Mouse (Mus musculus) 3134 (cell line): ENCODE measurements at regions not wholly inside any gene's neighbourhood (a gene's known extent, or its start where the extent isn't known, plus 50 kb on each side); places are given as distances from the start of the nearest gene placed in this dataset.

Experiments
- DNase-seq: peaks from one replicate; pipeline ENCODE4 v3.0.0-alpha.2; 2011; ENCODE audit warnings: low spot score; ENCODE audit not compliant: insufficient read length; ENCODE audit errors: extremely low read depth

DNA sequence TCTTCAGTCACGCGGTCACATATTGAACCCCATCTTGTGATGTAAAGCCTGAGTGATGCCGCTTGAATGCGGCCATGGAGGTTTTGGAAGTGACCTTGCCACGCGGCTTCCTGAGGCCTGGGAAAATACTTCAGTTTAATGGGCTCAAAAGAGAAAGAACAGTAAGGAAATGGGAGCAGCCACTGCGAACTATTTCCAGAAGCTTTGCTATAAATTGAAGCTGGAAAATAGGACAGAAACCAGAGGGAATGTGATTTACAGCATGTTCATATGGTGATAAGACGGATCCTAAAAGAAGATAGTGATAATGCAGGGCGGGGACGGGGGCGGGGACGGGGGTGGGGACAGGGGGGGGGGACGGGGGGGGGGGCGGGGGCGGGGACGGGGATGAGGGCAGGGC is 52.7 kb upstream of the Trpc4 start:
- no peak for DNase-seq

DNA sequence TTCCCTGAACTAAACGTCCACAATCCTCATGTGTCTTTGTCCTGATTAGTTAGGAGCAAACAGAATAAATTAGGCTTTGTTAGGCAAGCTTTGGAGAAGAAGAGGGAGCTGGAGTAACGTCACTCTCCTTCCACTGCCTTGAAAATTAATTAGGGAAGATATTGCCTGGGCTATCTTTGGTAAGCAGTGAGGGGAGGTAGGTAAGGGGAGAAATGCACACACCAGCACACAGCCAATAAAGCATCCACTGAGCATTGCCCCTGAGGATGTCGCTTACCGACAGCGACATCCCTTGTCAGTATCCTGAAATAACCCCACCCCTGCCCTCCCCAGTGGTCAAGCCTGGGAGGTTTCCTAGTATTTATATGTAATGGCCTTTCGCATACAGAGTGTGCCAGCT is 72.2 kb upstream of the Trpc4 start:
- DNase-seq = no peak

DNA sequence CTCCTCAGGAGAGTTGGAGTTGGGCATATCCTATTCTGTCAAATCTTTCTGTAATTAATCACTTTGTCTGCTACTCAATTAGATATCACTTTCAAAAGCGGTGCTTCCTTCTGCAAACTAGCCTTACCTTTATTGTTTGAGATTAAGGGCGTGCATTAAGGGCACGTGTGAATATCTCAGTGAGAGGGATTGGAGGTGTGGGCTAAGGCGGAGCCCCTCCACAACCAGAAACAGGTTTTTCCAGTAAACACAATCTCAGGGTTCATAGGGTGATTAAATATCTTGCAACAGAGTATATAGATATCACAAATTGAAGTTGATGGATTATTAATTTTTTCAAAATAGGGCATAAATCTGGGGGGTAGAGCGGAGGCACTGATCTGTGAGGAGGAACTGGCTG is 79.4 kb upstream of the Trpc4 start:
- no peak for DNase-seq

DNA sequence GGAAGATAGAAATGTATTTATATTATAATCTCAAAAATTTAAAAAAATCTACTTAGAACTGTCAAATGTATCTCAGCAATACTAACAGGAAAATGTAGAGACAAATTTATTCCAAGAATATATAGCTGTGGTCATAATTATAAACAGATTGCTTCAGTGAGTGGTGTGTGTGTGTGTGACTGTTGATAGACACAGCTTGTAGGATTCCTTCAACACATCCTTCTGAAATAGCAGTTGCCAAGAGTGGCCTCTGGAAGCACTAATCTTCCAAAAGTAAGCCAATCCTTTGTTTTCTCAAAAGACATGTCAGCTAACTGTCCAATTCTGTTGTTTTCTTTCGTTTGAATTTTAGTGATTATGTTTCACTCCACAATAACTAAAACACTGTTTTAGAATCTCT is 95.2 kb upstream of the Trpc4 start:
- DNase-seq = no peak

DNA sequence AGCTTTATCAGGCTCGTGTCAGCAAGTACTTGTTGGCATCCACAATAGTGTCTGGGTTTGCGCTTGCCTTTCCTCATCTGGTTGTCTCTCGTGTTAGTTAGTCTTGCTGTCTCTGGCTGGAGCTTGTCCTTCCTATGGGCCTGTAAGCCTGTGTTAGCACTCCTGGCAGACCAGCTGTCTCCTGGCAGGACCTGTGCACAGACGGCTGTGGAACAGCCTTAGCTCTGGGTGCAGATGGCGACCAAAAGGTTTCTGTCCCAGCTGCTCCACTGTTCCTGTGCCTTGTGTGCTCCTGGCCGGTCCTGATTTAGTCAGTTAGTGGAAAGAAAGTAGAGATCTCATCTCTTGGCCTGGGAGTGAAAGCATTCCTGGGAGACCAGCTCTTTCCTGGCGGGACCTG is 101.5 kb upstream of the Trpc4 start:
- DNase-seq = no peak

DNA sequence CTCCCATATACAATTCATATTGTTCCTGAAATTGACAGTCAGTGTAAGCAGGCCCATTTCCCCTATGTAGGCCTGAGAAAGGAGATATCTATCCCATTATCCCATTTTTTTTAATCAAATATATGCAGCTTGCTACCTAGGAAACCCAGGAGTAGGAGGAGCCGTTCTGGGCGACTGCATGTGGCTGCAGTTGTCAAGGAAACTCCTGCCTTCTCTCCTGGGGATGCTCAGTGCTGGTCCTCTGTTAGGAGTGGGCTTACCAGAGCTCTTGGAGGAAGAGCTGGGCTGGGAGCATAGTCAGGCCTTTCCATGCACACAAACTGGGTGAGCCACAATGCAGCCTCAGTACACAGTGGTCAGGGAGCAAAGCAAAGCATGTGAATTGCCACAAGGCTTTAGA is 106.5 kb upstream of the Trpc4 start:
- no peak for DNase-seq

DNA sequence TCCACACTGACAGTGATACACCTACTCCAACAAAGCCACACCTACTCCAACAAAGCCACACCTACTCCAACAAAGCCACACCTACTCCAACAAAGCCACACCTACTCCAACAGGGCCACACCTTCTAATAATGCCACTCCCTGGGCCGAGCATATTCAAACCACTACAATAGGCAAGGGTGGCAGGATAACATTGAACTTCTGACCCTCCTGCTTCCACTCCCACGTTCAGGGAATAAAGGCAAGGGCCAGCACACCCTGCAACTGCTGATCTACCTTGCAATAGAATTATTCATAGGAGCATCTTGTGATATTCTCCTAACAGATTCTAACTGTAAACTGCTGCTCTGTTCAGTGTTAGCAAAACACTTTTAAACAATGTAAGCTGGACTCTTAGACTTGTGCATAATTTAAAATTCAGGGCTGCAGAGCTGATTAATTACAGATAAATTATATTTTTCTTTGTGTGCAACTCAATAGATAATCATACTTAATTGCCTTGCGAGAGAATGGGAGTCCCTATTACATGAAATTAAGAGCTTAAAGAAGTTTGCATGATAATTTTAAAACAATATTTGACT is 107.7 kb upstream of the Trpc4 start:
- no peak for DNase-seq

DNA sequence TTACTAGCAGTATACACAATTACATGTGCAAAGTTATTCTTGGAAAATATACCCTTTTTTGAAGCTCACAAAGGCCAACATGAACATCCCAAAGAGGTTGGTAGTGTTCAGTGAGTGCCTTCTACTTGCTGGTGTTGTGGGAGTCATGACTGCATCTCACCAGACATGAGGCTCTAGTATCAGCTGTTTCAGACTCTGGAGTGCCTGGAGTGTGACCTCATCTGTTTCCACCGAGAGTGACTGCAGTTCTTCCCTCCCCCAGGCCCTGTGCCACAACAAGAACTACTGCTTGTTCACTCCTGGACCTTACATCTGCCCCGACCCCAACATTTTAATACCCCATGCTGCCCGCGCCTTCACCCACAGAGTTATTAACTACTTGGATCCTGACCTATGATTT is 128.5 kb upstream of the Trpc4 start:
- DNase-seq = no peak

DNA sequence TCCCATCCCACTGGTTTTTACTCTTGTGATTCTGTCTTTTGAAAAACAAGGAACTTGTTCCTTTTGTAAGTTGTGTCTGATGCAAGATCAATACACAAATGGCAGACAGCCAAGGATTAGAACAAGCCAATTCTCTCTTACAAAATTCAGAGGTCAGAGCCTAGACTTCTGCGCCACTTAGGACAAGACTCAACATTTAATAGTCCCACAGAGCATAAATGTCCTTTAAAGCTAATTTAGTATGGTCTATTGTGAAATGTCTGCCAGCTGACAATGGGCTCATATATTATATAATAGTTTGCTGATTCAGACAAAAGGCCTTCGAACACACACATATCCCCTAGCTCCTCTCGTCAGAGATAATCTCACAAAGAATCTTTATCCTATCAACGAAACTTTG is 135.6 kb upstream of the Trpc4 start:
- DNase-seq = no peak

DNA sequence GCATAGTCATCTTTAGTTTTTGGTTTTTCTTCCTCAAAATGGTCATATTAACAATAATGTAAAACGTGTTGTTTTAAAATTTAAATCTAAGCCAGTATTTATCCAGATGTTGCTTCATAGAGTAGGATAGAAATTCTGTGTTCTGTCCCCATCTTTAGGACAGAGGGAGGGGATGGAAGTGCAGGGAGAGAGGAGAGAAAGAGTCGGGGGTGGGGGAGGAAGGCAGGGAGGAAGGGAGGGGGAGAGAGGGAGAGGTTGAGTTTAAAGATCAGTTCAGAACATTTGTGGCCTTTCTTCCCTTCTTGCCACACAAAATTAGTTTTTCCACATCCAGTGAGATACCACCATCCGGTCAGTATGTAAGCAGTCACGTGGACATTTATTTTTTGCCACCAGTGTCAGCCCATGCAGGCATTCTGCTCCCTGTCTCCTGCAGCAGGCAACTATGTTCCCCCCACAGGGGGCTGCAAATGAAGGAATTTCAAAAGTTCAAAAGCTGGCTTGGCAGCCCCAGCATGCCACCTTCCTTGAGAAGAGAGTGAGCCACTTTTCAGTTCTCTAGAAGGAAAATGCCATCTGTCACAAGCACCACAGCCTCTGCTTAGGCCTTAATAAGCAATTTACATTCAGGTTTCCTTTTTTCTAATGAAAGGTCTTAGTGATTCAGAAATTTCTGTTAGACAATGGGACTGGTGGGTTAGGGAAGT is 137.7 kb upstream of the Trpc4 start:
- no peak for DNase-seq

DNA sequence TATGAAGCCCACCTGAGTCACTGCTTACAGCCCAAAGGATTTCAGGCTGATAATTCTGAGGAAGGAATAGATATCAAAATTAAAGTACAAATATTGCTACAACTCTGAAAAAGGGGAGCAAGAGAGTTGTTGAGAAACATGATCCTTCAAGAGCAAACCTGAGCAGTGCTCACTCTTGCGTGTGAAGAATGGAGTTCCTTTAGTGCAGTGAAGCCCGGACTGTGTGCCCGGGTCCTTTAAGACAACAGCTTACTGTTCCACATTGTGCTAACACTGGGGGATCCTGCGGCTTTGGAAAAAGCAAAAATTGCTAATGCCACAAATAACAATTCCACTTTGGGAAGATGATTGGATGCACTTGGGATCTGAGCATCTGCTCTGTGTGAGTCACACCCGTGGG is 139.0 kb upstream of the Trpc4 start:
- no peak for DNase-seq

DNA sequence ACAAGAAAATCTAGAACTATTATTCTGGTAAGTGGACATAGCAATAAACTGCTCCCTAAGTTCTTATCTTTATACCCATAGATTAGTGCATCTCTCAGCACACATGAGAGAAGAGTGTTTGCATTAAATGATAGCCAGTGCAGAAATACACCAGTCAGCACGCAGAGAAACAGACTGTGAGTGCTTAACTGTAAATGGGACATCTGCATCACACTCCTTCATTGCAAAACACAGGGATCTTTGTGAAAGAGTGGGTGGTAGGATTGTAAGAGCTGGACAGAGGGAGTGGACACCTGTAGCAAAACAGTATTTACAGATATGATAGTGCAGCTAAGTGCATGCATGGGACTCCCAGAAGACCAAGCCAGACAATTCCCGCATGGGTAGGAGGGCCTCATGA is 144.8 kb upstream of the Trpc4 start:
- DNase-seq = no peak

DNA sequence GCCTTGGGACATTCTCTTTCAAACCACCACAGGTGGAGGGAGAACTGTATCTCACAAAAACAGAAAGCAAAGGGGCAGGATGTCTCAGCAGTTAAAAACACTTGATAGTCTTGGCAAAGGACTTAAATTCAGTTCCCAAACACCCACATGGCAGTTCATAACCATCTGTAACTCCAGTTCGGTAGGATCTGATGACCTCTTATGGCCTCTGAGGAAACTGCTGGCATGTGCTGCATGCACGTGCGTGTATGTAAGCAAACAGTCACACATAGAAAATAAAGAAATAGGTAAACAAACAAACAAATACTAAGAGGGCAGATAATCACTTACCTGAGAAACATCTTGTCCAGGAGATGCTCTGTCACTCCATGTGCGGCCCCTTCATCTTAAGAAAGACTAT is 129.4 kb upstream of the Ufm1 start:
- DNase-seq = no peak

DNA sequence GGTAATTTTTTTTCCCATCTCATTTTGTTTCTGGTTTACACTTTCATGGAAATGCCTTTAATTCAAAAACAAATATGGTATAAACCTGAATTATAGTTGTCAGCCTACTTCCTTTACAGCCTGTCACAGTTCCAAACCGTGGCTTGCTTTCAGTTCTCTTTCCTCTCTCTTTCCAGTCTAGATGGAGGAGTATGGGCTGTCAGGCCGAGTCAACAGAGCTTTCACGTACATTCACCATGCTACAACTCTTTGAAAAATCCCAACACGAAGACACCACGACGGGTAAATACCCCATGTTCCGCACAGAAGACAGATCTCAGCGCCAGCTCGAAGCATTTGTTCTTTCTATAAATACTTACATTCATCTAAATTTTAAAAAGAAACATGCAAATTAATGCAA is 125.2 kb upstream of the Ufm1 start:
- DNase-seq = no peak

DNA sequence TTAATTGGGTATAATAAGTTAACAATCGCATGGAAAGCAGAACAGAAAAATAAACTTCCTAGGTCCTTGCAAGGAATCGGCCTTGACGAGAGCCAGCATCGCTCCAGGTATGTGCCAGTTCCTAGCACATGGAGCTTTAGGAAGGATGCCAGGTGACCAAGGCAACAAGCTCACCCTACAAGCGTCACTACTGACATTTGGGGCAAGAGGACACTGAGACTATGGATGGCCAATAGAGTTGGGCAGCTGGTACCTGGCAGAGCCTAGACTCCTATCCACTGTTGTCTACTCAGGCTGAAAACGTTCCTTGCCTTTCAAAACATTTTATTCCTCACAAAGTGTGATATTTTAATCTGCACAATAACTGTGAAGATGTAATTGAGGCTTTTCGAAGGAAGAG is 124.6 kb upstream of the Ufm1 start:
- no peak for DNase-seq

DNA sequence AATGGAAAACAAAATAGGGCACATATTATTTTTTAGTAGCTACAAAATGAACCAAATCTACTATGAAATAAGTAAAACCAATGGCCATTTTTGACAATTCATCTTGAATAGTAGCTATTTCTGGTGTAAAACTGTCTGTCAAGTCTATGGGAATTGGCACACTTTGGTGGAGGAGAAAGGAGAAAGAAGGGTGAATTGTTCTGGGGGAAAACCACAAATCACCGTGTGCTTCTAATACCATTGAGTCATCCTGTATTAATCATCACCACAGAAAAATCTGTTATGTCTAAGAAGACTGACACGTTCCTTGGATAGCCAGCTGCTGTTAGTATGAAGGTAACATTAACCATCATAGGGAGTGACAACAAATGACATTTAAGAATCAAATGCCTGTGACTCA is 123.7 kb upstream of the Ufm1 start:
- peak; percentile 21 for DNase-seq

DNA sequence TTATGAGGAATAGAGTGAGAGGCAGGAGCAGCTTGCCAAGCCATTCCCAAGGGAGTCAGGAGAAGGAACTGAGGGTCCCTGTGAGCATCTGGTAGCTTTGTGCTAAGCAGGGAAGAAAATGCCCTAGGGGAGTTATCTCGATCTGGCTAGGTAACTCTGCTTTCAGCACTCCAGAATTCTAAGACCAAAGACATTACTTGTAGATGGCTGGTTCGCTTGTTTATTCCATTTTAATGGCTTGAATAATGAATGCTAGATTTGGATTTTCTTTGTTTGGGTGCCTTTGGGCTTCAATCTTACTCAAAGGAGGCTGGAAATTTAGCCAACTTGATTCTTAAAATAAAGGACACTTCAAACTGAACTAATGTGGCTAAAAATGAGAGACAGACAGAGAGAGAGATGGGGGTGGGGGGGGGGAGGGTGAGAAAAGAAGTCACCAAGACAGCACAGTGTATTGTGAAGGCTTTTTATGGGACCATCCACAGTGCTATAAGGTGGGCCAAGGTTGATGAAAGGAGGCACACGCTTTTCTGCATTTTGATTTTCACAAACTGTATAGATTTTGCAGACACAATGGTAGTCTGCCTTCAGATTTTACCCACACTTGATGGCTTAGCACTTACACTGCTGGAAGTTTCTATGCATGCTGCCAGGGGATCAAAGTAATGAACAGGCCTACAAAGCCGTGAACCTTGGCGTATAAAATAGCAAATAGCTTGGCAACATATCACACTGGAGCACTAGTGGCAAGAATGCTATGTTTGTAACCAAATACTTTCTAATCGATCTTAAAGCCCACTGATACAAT is 121.3 kb upstream of the Ufm1 start:
- DNase-seq = no peak

DNA sequence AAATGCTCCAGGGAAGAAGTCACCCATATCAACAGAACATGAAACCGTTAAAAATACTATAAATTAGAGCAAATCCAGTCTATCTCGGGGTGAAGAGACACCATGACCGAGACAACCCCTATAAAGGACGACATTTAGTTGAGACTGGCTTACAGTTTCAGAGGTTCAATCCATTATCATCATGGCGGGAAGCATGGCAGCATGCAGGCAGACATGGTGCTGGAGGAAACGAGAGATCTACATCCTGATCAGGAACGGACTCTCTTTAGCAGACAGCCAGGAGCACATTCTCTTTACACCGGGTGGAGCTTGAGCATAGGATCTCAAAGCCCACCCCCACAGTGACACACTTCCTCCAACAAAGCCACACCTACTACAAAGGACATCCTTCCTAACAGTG is 118.7 kb upstream of the Ufm1 start:
- peak; percentile 29 for DNase-seq

DNA sequence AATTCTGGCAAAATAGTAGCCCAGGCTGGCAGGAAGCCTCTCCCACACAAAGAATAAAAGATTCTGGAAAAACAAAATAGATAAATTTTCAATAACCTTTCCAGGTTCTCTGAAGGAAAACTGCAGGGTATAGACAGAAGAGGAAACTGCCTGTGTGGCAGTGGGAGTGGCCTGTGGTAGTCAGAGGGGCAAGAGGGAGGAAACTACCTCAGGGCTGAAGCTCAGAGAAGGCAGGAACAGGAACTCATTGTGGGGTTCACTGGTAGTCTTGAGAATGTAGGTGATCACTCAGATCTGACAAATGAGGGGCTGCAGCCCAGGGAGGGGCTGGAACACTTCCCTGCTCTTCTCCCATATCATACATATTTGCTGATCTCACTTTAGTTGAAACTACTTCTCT is 118.0 kb upstream of the Ufm1 start:
- peak; percentile 12 for DNase-seq

DNA sequence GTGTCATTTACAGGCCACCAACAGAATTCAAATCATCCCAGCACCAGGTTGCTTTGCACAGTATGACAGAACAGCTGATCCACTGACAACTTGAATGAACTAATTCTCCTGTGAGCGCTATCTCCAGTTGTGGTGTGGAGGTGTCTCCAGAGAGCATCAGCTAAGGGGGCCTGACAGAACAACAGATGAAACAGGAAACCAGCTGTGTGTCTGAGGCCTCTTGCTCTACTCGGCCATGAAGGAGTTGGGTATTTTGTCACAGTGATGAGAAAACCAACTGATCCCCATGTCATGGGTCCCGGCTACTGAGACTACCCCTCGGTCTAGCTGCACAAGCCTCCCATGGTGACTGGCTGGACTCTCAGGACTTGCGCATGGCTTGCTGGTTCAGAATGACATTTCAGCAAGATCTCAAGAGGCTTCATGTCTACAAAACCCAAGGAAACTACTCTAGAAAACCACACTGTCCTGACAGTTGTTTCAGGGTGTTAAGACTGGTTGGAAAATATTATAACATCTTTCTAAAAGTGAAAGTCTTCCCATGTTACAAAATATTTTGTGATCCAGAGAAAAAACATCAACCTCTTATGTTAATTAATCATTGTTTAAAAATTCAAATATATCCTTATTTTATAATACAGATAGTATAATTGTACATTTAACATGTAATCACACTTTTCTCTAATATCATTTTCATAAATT is 113.9 kb upstream of the Ufm1 start:
- DNase-seq = no peak

DNA sequence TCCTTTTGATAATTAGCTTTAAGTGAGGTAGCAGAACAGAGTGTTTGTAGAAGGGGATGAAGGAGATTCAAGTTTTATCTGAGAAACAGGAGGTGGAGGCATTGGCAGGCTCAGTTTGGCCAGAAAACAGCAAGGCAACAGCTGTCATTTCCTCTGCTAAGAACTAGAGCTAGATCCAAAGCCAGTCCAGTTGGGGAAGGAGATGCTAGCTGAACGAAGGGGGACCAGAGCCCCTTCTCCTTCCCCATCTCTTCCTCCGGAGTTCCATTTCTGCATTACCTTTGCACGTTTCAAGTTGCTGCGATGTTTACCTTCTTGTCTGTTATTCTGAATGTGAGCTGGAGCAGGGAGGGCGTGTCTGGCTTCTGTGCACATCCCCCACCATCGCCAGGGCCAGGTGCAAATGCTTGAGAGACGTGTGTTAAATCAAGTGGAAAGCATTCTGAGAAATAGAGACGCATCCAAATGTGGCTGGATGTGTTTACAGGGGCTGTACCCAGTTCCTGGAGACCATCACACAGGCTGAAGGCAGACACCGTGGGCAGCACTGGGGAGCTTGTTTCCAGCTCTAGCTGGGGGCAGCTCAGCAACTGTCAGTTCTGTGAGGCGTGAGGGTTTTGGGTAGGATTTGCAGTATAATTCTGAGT is 111.4 kb upstream of the Ufm1 start:
- no peak for DNase-seq
